Mouse (Mus musculus): ENCODE measurements at regions not wholly inside any gene's neighbourhood (a gene's known extent, or its start where the extent isn't known, plus 50 kb on each side); places are given as distances from the start of the nearest gene placed in this dataset.

- no peak for DNase-seq
Observed at GRCm38 (mm10) chr1:94217407-94217806, 165.1 kb upstream of the Pdcd1 start.

DNA sequence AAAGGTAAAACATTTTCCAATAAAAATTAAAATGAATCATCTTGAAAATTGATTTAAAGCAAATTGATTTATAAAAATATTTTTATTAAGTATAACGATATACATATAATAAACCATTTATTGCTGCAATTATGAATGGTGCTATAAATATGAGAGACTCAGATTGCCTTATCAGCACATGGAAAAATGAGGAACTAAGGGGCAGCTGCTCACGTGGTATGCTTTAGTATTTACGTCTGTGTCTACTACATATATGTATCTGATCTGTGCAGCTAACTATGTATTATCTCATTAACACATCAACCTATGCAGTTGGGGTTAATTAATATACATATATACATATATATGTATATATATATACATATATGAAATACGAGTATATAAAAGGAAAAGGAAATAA, 156.6 kb upstream of the Pdcd1 start:
- DNase-seq = no peak

DNA sequence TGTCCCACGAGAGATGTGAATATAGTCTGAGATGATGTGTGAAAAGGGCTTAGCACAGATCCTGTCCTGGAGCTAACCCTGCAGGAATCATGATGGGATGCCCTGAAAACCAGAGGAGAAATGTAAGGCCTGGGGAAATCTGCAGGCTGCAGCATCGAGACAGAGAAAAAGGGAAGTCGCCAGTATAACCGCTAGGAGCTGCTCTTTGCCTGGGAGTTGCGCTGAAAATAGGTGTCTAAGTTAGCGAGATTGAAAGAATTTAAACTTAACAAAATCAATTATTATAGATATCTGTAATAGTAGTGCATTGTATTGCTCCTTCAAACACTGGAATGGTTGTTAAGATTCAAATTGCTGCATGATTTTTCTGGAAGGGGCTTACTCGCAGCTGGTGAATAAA, 155.5 kb upstream of the Pdcd1 start:
- no peak for DNase-seq

- DNase-seq = no peak
Observed at GRCm38 (mm10) chr1:94203281-94203680, 150.9 kb upstream of the Pdcd1 start.

GRCm38 (mm10) chr1:94183876-94184275, 131.5 kb upstream of the Pdcd1 start:
- DNase-seq = no peak

DNA sequence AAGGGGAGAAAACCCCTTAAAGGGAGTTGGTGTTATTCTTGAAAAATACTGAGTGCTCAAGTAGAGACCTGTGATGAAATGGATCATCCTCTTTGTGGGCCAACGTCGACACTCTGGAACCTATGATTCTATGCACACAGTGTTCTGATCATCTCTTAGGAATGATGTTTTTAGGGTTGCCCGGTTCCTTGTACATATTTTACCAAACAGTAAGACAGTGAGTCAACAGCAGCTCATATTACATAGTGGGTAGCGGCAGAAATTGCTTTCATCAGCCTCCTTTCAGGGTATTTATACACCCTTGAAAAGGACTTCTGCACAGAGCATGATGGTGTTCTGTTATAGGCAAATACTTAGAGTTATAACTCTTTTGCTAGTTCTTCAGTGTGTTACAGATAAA, 97.6 kb upstream of the Pdcd1 start:
- no peak for DNase-seq

GRCm38 (mm10) chr1:94147015-94147414, 94.7 kb upstream of the Pdcd1 start:
- no peak for DNase-seq

GRCm38 (mm10) chr1:94140518-94140917, 88.2 kb upstream of the Pdcd1 start:
- no peak for DNase-seq

DNA sequence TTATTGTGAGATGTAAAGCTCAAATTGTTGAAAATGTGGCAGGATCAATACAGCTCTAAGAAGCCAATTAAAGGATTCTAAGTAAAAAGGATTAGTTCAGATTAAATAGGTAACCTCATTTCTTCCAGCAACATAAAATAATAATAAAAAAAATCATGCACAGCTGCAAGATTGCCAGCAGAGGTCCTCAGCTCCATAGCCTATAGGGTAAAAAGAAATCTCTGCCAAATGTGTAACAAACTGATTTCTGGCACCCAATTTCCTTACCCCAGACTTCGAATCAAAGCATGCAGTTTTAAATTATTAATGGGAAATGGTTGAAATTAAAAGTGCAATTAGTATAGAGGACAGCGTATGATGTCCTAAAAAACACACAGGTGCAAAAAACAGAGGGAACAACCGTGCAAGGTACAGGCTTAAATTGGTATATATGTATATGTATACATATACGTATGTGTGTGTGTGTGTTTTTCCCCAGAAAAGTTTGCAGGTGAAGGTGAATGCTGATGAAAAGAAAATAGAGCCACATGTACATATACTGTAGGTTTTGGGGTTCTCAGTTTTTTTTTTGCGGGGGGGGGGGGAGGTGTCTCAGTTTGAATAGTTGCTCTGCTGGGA, 87.2 kb upstream of the Pdcd1 start:
- DNase-seq = no peak

DNA sequence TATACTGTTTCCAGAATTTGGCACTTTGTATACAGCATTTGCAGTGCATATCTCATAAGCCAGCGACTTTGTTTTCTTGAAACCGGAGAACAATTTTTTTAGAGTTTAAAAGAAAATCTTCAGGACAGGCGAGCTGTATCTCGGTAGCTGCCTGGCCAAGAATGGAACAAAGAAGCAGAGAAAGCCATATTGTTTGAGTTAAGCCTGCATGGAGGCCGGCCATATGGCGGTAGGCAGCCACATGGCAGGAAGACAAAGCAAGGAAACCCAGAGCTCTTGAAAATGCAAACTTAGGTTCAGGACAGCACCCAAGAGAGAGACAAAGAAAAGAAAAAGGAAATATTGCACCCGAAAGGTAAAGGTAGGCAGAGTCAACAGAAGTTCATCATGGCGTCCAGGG, 84.4 kb upstream of the Pdcd1 start:
- DNase-seq = no peak
